Mouse (Mus musculus) v-Abl transformed pro-B cells (cell line): ENCODE measurements around the gene Olfr1532-ps1.
"Not testable (repeated sequence)": the region's sequence is repeated elsewhere in the genome, so short reads cannot be mapped to it uniquely, and the experiment has no call there.

ENCODE experiments used
- in situ Hi-C, 2 experiments: fragments of 400-800 bp; cut with MboI; formaldehyde crosslinking; loops; one replicate each; pipeline ENCODE4 v1.15.1; 2025; ENCODE audit not compliant: unreplicated experiment in 2 of 2

The Olfr1532-ps1 gene

GRCm38 (mm10) chr7:106907676-106908075, at the start of gene Olfr1532-ps1:
Olfr1532-ps1 (plus strand) TSS chr7:106908001.
- in situ Hi-C loops = no loop called here

- in situ Hi-C loops = no loop called here
Observed at GRCm38 (mm10) chr7:106862885-106863284, 44.9 kb upstream of the Olfr1532-ps1 start, which contains the start of gene Olfr704. Olfr704 (plus strand) TSS chr7:106863185.

GRCm38 (mm10) chr7:106876791-106877190, 31.0 kb upstream of the Olfr1532-ps1 start, which contains the start of gene Olfr705:
Olfr705 (minus strand) TSS chr7:106876891.
- in situ Hi-C loops = no loop called here

GRCm38 (mm10) chr7:106888062-106888461, 19.7 kb upstream of the Olfr1532-ps1 start, which contains the start of gene Olfr706:
Olfr706 (minus strand) TSS chr7:106888162.
- in situ Hi-C loops = no loop called here

- in situ Hi-C loops = not testable (repeated sequence)
Observed at GRCm38 (mm10) chr7:106901141-106901540, 6.7 kb upstream of the Olfr1532-ps1 start, which contains the start of gene Olfr707. Olfr707 (minus strand) TSS chr7:106901241.

- in situ Hi-C loops = not testable (repeated sequence)
Observed at GRCm38 (mm10) chr7:106920961-106921360, 13.2 kb downstream of the Olfr1532-ps1 start.

- in situ Hi-C loops = no loop called here
Observed at GRCm38 (mm10) chr7:106932119-106932518, 24.3 kb downstream of the Olfr1532-ps1 start, which contains the start of gene Olfr709-ps1. Olfr709-ps1 (minus strand) TSS chr7:106932219.

- in situ Hi-C loops = no loop called here
Observed at GRCm38 (mm10) chr7:106948212-106948611, 40.4 kb downstream of the Olfr1532-ps1 start, which contains the start of gene Olfr710. Olfr710 (minus strand) TSS chr7:106948312.

- in situ Hi-C loops = loop anchor here (25.0 kb wide), 1 partner anchor 602 kb away; no protein-coding TSS in a partner anchor
Observed at GRCm38 (mm10) chr7:106963837-106964236, 56.0 kb downstream of the Olfr1532-ps1 start, which contains the start of gene Olfr6. Olfr6 (minus strand) TSS chr7:106963937.
